Mouse (Mus musculus) lung, postnatal 36 days (tissue): ENCODE results near the gene Zbed3.

Experiments used
- DNase-seq: peaks from one replicate; pipeline ENCODE4 v3.0.0; 2022; ENCODE audit warnings: mixed read lengths

Zbed3 gene

DNA sequence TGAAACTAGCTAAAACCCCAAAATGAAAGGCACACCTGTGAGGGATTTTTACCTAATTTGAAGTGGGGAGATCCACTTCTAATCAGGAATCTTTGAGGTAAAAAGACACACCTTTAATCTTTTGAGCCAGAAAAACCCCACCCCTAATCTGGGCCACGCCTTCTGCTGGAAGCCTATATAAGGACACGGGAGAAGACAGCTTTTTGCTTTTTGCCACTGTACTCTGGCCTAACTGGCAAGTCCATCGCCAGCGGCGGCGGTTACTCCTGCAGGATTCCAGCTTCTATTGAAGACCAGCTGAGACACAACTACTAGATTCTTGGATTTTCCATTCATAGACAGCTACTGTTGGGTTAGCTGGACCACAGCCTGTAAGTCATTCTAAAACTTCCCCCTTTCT lies at the start of gene Zbed3:
Gene Zbed3 (plus strand): TSS at position 213 of the 400 bp plus-strand sequence.
- no peak for DNase-seq

DNA sequence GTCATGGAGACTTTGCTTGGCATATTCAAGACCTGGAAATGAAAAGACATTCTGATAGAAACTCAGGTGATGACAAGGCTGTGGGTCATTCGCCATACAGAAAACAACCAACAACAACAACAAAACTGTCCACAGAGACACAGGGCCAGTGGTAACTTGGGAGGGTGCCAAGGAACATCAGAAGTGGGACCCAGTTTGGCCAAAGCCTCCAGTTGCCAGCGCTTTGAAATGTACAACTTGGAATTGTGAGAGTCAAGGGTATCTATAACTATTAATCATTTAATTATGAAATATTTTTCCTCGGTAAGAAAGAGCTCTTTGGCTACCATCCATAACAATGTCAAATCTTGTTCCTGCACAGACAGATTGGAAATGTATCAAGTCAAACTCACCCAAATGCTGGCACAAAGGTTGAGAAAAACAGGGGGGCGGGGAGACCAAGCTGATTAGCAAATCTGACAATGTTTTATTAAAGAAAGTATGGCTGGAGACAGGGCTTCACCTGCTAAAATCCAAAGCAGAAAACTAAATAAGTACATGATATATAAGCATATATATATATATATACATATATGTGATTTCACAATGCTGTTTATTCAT lies 44.9 kb upstream of the Zbed3 start:
- DNase-seq: no peak

GRCm38 (mm10) chr13:95281740-95282673 lies 41.4 kb upstream of the Zbed3 start:
- no peak for DNase-seq

DNA sequence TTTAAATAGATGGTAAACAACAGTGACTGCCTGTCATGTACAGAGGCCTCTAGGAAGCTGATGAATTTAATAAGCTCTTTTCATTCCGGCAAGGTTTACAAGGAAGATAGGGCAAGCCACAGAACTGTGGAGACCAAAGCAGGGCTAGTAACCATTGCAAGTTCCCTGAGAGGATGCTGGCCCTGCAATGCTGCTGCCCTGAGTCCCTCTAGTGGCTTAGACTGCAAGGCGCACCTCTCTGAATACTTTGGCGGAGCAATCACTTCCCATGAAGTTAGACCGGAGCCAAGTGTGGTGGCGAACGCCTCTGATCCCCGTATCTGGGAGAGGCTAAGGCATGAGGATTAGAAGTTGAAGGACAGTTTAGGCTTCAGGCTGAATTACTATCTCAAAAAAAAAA lies 36.4 kb upstream of the Zbed3 start:
- peak; percentile 86 for DNase-seq

- DNase-seq: no peak
These were observed 35.4 kb upstream of the Zbed3 start for GRCm38 (mm10) chr13:95288027-95288426.

DNA sequence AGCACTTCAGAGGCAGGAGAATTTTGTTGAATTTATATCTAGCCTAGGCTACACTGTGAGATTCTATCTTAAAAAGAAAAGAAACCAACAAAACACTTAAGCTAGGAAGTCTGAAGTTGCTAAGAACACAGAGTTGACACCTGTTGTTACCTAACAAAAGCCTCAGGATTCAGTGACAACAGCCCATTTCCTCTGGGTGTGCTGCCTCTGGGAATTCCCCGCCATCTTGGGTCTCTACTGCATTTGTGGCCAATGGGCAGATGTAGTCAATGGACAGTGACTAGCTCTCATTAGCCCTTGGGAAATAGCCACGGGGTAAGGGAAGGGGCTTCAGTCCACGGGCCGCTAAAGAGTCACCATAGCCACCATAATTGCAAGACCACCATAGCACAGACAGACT lies 31.4 kb upstream of the Zbed3 start:
- DNase-seq: no peak

GRCm38 (mm10) chr13:95299956-95300355 lies 23.5 kb upstream of the Zbed3 start:
- no peak for DNase-seq

DNA sequence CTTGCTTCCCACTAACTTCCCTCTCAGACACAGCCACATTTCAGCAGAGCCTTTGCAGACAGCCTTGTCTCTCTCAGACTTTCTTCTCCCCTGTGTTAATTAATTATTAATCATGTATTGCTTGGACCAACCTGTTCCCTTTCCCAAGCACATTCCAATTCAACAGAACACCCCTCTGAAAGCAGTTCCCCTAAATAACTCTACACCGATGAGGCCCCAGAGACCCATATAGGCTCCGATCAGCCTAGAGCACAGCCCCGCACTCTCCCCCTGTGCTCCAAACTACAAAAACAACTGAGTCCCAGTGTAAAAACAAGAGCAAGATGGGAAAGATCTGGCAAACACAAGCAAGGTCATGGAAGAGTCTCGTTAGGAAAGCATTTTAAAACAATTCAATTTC lies 16.8 kb upstream of the Zbed3 start:
- no peak for DNase-seq

GRCm38 (mm10) chr13:95307100-95307655 lies 16.2 kb upstream of the Zbed3 start:
- no peak for DNase-seq

- no peak for DNase-seq
These were observed 11.4 kb upstream of the Zbed3 start for GRCm38 (mm10) chr13:95312016-95312415.

GRCm38 (mm10) chr13:95319153-95319552 lies 4.3 kb upstream of the Zbed3 start:
- DNase-seq: no peak

DNA sequence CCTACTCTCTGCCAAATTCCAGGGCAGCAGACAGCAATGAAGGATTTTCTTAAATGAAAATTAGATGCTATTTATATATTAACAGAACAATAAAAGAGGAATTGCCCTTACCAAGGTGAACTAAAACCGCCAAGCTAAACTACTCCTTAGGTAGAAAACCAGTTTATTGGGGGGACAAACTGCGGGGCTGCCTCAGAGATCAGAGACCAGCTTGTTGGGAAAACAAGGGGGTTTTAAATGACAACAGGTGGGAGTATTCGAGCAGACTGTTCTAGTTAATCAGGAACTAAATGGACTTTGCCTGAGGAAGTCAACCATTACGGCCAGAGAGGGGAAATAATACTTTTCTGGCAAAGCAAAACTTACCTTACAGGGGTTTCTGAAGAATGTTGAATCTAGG lies 3.0 kb upstream of the Zbed3 start:
- DNase-seq: no peak

DNA sequence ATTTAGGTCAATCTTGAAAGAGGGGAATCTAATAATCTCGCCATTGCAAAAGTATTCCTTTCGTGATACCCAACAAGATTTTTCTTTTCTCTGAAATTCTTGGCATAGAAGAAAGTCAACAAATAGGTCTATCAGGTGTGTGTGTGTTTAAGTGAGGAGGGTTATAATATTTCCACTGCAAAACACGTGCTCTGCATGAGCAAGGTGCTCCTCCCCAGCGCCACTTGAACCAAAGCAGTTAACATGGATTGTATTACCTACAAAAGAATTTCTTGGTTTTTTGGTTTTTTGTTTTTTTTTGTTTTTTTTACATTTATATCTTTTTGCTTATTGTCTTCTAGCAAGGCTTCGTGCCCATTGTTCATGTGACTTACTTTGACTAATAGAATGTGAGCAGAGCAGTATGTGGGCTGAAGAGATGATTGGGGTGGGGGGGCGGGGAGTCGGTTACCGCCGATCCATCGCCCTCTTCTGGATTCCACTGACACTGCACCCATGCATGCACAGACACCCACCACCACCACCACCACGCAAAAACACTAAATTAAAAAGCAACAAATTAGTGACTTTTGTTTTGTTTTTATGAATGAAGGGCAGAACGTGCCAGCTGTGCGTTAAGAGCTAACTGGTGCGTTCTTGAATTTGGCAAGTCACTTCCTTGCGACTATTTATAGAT lies 676 bp downstream of the Zbed3 start:
- DNase-seq: peak; percentile 72

DNA sequence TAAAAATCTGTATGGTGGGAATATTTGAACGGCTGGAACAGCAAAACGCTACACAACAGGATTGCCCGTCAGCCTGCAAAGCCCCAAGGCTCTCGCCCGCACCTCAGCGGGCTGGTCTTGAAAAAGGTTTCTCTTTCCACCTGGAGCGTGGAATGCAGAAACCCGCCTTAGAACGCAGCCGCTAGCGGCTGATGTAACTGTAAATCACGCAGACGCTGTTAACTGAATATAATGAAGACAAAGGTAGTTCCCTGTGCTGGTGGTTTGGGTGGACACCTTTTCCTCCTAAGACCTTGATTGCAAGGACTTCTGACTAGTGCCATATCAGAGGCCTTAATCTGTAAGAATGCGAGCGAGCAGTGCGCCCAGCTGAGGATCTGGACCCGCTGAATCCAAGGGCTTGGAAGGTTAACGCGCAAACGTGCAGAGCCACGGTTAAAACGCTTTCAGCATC lies 1.2 kb downstream of the Zbed3 start:
- no peak for DNase-seq

DNA sequence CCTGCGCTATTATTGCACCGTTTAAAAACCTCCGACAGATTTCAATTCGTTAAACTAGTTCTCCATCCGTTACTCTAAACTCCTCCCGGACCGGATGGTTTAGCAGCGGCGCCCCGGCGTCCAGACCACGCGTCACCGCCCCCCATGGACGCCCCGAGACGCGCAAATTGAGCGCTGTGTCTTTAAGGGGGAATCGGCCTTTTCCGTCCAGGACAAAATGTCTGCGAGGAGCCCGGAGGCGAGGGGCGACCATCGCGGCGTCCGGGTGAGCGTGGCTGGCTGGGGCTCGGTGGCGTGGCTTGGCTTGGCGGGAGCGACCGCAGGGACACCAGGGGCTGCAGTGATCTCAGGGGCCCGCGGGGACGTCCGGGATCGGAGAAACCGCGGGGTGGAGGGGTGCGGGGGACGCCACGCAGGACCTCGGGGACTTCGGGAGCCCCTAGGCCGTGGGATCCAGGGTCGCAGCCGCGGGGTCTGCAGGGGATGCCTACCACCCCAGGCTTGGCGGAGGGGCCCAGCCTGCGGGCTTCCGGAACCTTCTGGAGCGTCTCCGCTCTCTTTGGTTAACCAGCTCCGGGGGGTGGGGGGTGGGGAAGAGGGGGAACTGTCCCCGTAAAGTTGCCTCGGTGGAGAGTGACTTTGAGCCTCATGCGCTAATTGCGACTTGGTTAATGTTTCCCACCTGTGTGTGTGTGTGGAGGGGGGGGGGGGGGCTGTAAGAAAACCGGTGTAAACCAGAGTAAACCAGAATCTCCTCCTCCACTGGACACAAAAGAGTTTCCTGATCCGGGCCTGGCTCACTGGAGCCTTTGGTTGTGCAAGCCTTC lies 1.9 kb downstream of the Zbed3 start:
- DNase-seq: peak; percentile 68

DNA sequence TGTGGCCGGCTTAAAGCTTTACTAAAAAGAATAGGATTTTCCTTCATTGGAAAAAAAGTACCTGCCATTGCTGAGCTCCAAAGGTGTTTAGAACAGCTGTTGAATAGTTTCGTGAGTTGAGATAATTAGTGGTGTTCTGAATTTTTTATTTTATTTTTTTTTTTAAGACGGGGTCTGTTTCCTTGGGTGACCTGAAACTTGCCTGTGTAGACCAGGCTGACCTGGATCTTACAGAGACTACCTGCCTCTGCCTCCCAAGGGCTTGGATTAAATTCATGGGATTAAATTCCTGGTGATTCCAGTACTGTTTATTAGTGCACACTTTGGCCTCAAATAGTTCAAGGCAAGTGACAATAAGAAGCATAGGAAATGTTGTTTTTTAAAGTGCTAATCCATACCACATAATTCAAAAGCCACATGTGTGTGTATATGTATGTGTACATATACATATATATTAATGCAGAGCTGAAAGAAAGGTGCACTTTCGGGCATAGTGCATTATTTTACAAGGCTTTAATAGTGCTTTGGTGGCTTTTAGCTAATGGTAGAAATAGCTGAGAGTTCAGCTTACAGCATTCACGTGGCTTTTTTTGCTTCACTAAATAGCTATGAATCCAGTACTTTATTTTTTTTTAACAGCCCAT lies 2.6 kb downstream of the Zbed3 start:
- no peak for DNase-seq

DNA sequence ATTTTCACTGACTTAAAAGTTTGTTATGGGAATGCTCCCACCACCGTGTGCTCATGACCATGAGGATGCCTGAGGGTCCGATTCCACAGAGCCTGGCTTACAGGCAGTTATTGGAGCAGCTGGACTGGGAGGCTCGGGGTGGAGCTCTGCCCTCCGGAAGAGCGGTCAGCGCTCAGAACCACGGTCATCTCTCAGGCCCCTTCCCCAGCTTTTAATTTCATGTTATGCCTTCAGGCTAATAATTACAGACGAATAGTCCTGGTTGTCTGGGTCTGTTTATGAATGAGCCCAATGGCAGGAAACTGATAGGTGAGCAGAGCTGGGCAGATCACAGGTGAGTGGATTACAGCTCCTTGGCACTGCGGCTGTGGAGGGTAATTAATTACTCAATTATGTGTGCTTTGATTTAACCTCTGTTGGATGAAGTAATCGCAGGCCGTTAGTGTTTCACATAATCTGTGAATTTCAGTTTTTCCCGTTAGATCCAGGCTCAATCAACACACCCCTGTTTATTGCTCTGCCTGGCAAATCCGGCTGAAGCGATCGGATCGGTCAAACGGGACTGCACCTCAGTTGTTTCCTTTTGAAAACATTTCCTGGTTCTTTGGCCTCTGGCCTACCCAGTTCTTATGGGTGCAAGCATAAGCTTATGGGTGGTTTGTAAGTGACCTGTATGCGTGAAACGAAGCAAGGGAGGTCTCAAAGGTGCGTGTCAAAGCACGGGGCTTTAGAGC lies 3.4 kb downstream of the Zbed3 start:
- peak; percentile 11 for DNase-seq

DNA sequence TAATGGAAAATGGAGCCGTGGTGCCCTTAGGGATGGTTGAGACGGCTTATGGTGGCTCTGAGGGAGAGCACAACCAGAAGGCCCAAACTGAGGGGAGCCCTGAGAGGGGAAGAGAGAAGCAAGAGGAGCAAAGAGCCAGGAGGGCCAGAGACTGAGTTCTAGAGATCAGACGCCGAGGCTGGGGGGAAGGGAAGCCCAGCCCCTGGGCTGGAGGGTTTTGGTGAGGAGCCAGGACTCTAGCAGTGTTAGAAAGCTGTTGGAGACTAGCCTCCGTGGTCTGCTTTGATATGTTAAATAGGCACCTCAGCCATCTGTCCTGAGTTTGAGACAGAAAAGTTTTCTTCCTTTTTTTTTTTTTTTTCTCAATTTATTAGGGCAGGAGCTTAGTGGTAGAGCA lies 3.9 kb downstream of the Zbed3 start:
- peak; percentile 23 for DNase-seq

DNA sequence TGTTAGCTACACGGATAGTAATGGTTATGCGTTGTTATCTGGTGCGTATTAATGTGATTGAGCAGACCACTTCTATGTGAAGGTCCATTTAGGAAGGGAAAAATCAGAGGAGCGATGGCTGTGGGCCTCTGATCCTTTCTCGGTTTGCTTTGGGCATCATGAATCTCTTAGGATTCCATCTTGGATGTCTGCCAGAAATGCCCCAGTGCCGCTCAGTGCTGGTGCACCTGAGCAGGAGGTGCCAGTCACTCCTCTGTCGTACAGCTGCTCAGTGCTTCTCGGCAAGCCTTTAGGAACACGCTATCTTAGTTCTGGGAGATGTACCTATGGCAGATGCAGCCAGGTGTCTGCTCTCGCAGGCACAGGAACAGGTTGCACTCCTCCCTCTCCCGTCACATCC lies 5.4 kb downstream of the Zbed3 start:
- DNase-seq: no peak

DNA sequence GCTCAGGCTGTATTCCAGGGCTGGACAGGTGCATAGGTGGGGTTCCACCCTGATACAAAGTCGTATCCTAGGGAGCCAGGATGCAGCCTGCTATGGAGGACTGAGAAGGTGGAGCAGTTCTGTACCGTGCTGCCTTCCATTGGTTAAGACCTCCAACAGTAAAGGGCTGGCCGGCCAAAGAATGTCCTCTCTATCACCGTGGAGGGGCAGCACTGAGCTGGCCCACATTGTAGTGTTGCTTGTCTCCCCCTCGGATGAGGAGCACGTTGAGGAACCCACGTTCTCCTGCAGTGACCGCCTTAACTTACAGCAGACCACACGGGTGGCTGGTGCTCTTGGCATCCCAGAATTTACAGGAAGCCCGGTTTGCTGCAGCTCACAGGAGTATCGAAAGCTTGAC lies 7.1 kb downstream of the Zbed3 start:
- no peak for DNase-seq
